Mouse (Mus musculus) hindbrain, embryonic 15.5 days (tissue): ENCODE data around the gene Trit1. TPM values are rescaled to one million over a fixed set of nuclear protein-coding genes. Genes with fewer than 3 reads are reported as not detected.
"Not testable (repeated sequence)": the region's sequence is repeated elsewhere in the genome, so short reads cannot be mapped to it uniquely, and the experiment has no call there.

ENCODE experiments used
- ATAC-seq: fragments of 200-750 bp; cut with Nextera tagmentation; 2 replicates; pipeline ENCODE4 v1.8.0; 2017; ENCODE audit warnings: low read depth, moderate number of reproducible peaks, moderate TSS enrichment; ENCODE audit not compliant: low FRiP score
- H3K27ac ChIP-seq: fragments of 300-500 bp; sonication (generic); replicated peaks from 2 replicates; pipeline ENCODE4 v1.5.1; 2015; ENCODE audit warnings: mild to moderate bottlenecking, inconsistent platforms
- H3K27me3 ChIP-seq: fragments of 300-500 bp; sonication (generic); 2 replicates; pipeline ENCODE4 v1.6.1; 2015; ENCODE audit warnings: control low read depth, inconsistent platforms
- H3K36me3 ChIP-seq: fragments of 300-500 bp; sonication (generic); 2 replicates; pipeline ENCODE4 v1.6.1; 2015; ENCODE audit warnings: control low read depth, inconsistent platforms
- H3K4me1 ChIP-seq: fragments of 300-500 bp; sonication (generic); replicated peaks from 2 replicates; pipeline ENCODE4 v1.6.1; 2015; ENCODE audit warnings: control low read depth, inconsistent platforms
- H3K4me2 ChIP-seq: fragments of 300-500 bp; sonication (generic); 2 replicates; pipeline ENCODE4 v1.6.1; 2015; ENCODE audit warnings: moderate library complexity, mild to moderate bottlenecking, inconsistent platforms
- H3K4me3 ChIP-seq: fragments of 300-500 bp; sonication (generic); 2 replicates; pipeline ENCODE4 v1.5.1; 2015; ENCODE audit warnings: mild to moderate bottlenecking, inconsistent platforms
- H3K9ac ChIP-seq: fragments of 300-500 bp; sonication (generic); 2 replicates; pipeline ENCODE4 v1.6.1; 2015; ENCODE audit warnings: inconsistent platforms
- H3K9me3 ChIP-seq: fragments of 300-500 bp; sonication (generic); 2 replicates; pipeline ENCODE4 v1.6.1; 2016; ENCODE audit warnings: control low read depth, inconsistent platforms
- WGBS: fragments of 180-500 bp; shearing (Covaris S2); methylation state at CpG from one replicate; pipeline ENCODE4 v1.1.7; 2015; 5-methylcytosine and 5-hydroxymethylcytosine counted together
- polyA plus RNA-seq: library from polyadenylated mRNA; unstranded; fragments of >200 nt; fragmentation: Nextera tagmentation; extraction: Ambion mirVana; gene quantifications from 2 replicates; pipeline ENCODE4 v1.2.1, GENCODE M21; 2015

Trit1 gene
- polyA plus RNA-seq, 1 experiment from 2014 or later = 21.6 TPM

- Histone ChIP-seq H3K27ac (no peak overlapping the region), H3K4me1 (peaks cover 12% of the 10 kb centered on the region), H3K4me3 (peak overlapping the region; percentile 7), H3K4me2 (peak overlapping the region; percentile 50), H3K9me3 (no peaks in the 10 kb centered on the region), H3K27me3 (peaks cover 11% of the 10 kb centered on the region), H3K9ac (no peak overlapping the region), H3K36me3 (no peaks in the 10 kb centered on the region)
- 31% methylated on average over 17 of the region's 17 CpGs for WGBS
- ATAC-seq = no peak
These were observed 32.7 kb upstream of the Trit1 start for GRCm38 (mm10) chr4:122983486-122984261.

GRCm38 (mm10) chr4:122985110-122985509 lies 31.3 kb upstream of the Trit1 start:
- Histone ChIP-seq H3K27me3 (peaks cover 11% of the 10 kb centered on the region), H3K9ac (no peak overlapping the region), H3K4me2 (no peak overlapping the region), H3K36me3 (no peaks in the 10 kb centered on the region), H3K27ac (no peak overlapping the region), H3K4me1 (peaks cover 12% of the 10 kb centered on the region), H3K4me3 (no peak overlapping the region), H3K9me3 (no peaks in the 10 kb centered on the region)
- peak; percentile 90 for ATAC-seq
- 34% methylated on average over 8 of the region's 8 CpGs for WGBS

GRCm38 (mm10) chr4:122987421-122987820 lies 29.0 kb upstream of the Trit1 start:
- Histone ChIP-seq H3K9me3 (no peaks in the 10 kb centered on the region), H3K4me3 (no peak overlapping the region), H3K9ac (no peak overlapping the region), H3K27ac (no peak overlapping the region), H3K27me3 (peaks cover 6% of the 10 kb centered on the region), H3K36me3 (no peaks in the 10 kb centered on the region), H3K4me2 (no peak overlapping the region), H3K4me1 (peaks cover 12% of the 10 kb centered on the region)
- 92% methylated on average over 4 of the region's 4 CpGs for WGBS
- ATAC-seq = no peak

- H3K27me3 ChIP-seq, ATAC-seq, H3K4me1 ChIP-seq, H3K4me3 ChIP-seq, H3K36me3 ChIP-seq, H3K27ac ChIP-seq, H3K9me3 ChIP-seq, H3K4me2 ChIP-seq, H3K9ac ChIP-seq: not testable (repeated sequence)
- 59% methylated on average over 3 of the region's 3 CpGs for WGBS
These were observed 28.4 kb upstream of the Trit1 start for GRCm38 (mm10) chr4:122988004-122988403.

- Histone ChIP-seq H3K4me3 (no peak overlapping the region), H3K4me2 (no peak overlapping the region), H3K27ac (no peak overlapping the region), H3K9ac (no peak overlapping the region), H3K4me1 (peaks cover 10% of the 10 kb centered on the region), H3K27me3 (no peaks in the 10 kb centered on the region), H3K9me3 (no peaks in the 10 kb centered on the region), H3K36me3 (no peaks in the 10 kb centered on the region)
- 78% methylated on average over 1 of the region's 1 CpGs for WGBS
- no peak for ATAC-seq
These were observed 25.2 kb upstream of the Trit1 start for GRCm38 (mm10) chr4:122991177-122991576.

- no peak for ATAC-seq
- Histone ChIP-seq H3K4me2 (no peak overlapping the region), H3K27ac (no peak overlapping the region), H3K4me1 (peaks cover 16% of the 10 kb centered on the region), H3K27me3 (no peaks in the 10 kb centered on the region), H3K9me3 (no peaks in the 10 kb centered on the region), H3K9ac (no peak overlapping the region), H3K4me3 (no peak overlapping the region), H3K36me3 (no peaks in the 10 kb centered on the region)
- WGBS = 63% methylated on average over 3 of the region's 3 CpGs
These were observed 24.1 kb upstream of the Trit1 start for GRCm38 (mm10) chr4:122992276-122992675.

- Histone ChIP-seq H3K27me3 (no peaks in the 10 kb centered on the region), H3K4me2 (peak within 1 kb of the TSS; percentile 91), H3K27ac (peak within 1 kb of the TSS; percentile 87), H3K9ac (peak within 1 kb of the TSS; percentile 94), H3K4me1 (peaks cover 47% of the 10 kb centered on the region), H3K9me3 (no peaks in the 10 kb centered on the region), H3K36me3 (0 out of 2 replicates have a peak, but pooled peaks cover under 1% of the 10 kb centered on the region), H3K4me3 (peak within 1 kb of the TSS; percentile 86)
- ATAC-seq = peak; percentile 86
- WGBS = under 1% methylated on average over 68 of the region's 69 CpGs
These were observed 20.8 kb upstream of the Trit1 start, which contains the start of gene Mycl for GRCm38 (mm10) chr4:122995404-122996220. Gene Mycl (plus strand): TSS chr4:122995652.

GRCm38 (mm10) chr4:122996221-122996617 lies 20.2 kb upstream of the Trit1 start:
- peak overlapping the region; percentile 86 for H3K4me3 ChIP-seq
- under 1% methylated on average over 31 of the region's 32 CpGs for WGBS
- peak overlapping the region; percentile 87 for H3K27ac ChIP-seq
- peak overlapping the region; percentile 91 for H3K4me2 ChIP-seq
- no peaks in the 10 kb centered on the region for H3K9me3 ChIP-seq
- no peak; the same call in 1 of the 2 replicates for ATAC-seq
- H3K4me1 ChIP-seq = peaks cover 53% of the 10 kb centered on the region
- H3K9ac ChIP-seq = peak overlapping the region; percentile 94
- 0 out of 2 replicates have a peak, but pooled peaks cover 6% of the 10 kb centered on the region for H3K36me3 ChIP-seq
- no peaks in the 10 kb centered on the region for H3K27me3 ChIP-seq

GRCm38 (mm10) chr4:122996618-122997381 lies 19.6 kb upstream of the Trit1 start:
- peak overlapping the region; percentile 94 for H3K9ac ChIP-seq
- peak overlapping the region; percentile 87 for H3K27ac ChIP-seq
- WGBS = under 1% methylated on average over 47 of the region's 47 CpGs
- H3K36me3 ChIP-seq = peaks cover 12% of the 10 kb centered on the region; the same call in 1 of the 2 replicates
- peak overlapping the region; percentile 86 for H3K4me3 ChIP-seq
- no peaks in the 10 kb centered on the region for H3K27me3 ChIP-seq
- no peaks in the 10 kb centered on the region for H3K9me3 ChIP-seq
- H3K4me1 ChIP-seq = peaks cover 57% of the 10 kb centered on the region
- ATAC-seq = no peak
- H3K4me2 ChIP-seq = peak overlapping the region; percentile 91

GRCm38 (mm10) chr4:122998537-122999262 lies 17.7 kb upstream of the Trit1 start:
- Histone ChIP-seq H3K4me2 (peak overlapping the region; percentile 91), H3K4me3 (peak overlapping the region; percentile 86), H3K27me3 (no peaks in the 10 kb centered on the region), H3K4me1 (peaks cover 57% of the 10 kb centered on the region), H3K9ac (peak overlapping the region; percentile 94), H3K9me3 (no peaks in the 10 kb centered on the region), H3K27ac (peak overlapping the region; percentile 87), H3K36me3 (peaks cover 14% of the 10 kb centered on the region; the same call in 1 of the 2 replicates)
- WGBS = 4% methylated on average over 12 of the region's 12 CpGs
- ATAC-seq = peak; percentile 73

GRCm38 (mm10) chr4:122999263-122999691 lies 17.1 kb upstream of the Trit1 start:
- Histone ChIP-seq H3K4me1 (peaks cover 57% of the 10 kb centered on the region), H3K4me2 (peak overlapping the region; percentile 91), H3K27ac (peak overlapping the region; percentile 87), H3K9me3 (no peaks in the 10 kb centered on the region), H3K9ac (peak overlapping the region; percentile 50), H3K36me3 (peaks cover 14% of the 10 kb centered on the region; the same call in 1 of the 2 replicates), H3K27me3 (no peaks in the 10 kb centered on the region), H3K4me3 (peak overlapping the region; percentile 86)
- no peak for ATAC-seq
- 3% methylated on average over 4 of the region's 4 CpGs for WGBS
